Mouse (Mus musculus) cerebellum, adult (tissue): ENCODE results near the gene Msmb.
"Not testable (repeated sequence)": the region's sequence is repeated elsewhere in the genome, so short reads cannot be mapped to it uniquely, and the experiment has no call there.

Experiments used
- ATAC-seq: cut with Nextera tagmentation; 2 replicates; pipeline ENCODE4 v1.9.2; 2017; ENCODE audit warnings: mild to moderate bottlenecking, moderate library complexity, mixed read lengths; ENCODE audit not compliant: insufficient number of reproducible peaks, low FRiP score, low TSS enrichment

The Msmb gene

GRCm38 (mm10) chr14:32141723-32142122 lies at the start of gene Msmb:
Gene Msmb, plus strand, starts transcription at chr14:32142023.
- no peak for ATAC-seq

- no peak for ATAC-seq
Observed at GRCm38 (mm10) chr14:32093018-32093417, 48.8 kb upstream of the Msmb start.

GRCm38 (mm10) chr14:32093500-32094117 lies 48.2 kb upstream of the Msmb start:
- no peak for ATAC-seq

- ATAC-seq = no peak
Observed at GRCm38 (mm10) chr14:32095646-32096045, 46.2 kb upstream of the Msmb start.

GRCm38 (mm10) chr14:32096740-32097139 lies 45.1 kb upstream of the Msmb start:
- no peak for ATAC-seq

GRCm38 (mm10) chr14:32097691-32098090 lies 44.1 kb upstream of the Msmb start:
- ATAC-seq = no peak

GRCm38 (mm10) chr14:32098951-32099350 lies 42.9 kb upstream of the Msmb start:
- no peak for ATAC-seq

GRCm38 (mm10) chr14:32103556-32103955 lies 38.3 kb upstream of the Msmb start:
- no peak for ATAC-seq

- no peak for ATAC-seq
Observed at GRCm38 (mm10) chr14:32105663-32106062, 36.2 kb upstream of the Msmb start.

- no peak for ATAC-seq
Observed at GRCm38 (mm10) chr14:32106911-32107310, 34.9 kb upstream of the Msmb start.

GRCm38 (mm10) chr14:32112124-32112523 lies 29.7 kb upstream of the Msmb start:
- ATAC-seq = not testable (repeated sequence)

GRCm38 (mm10) chr14:32120940-32121919 lies 20.6 kb upstream of the Msmb start:
- no peak for ATAC-seq

- no peak for ATAC-seq
Observed at GRCm38 (mm10) chr14:32121920-32122315, 19.9 kb upstream of the Msmb start.

- ATAC-seq = no peak
Observed at GRCm38 (mm10) chr14:32124261-32124660, 17.6 kb upstream of the Msmb start.

GRCm38 (mm10) chr14:32125256-32125655 lies 16.6 kb upstream of the Msmb start:
- not testable (repeated sequence) for ATAC-seq

- no peak for ATAC-seq
Observed at GRCm38 (mm10) chr14:32128409-32128808, 13.4 kb upstream of the Msmb start.

GRCm38 (mm10) chr14:32131836-32132235 lies 10.0 kb upstream of the Msmb start:
- no peak for ATAC-seq

GRCm38 (mm10) chr14:32134293-32134692 lies 7.5 kb upstream of the Msmb start:
- no peak for ATAC-seq

GRCm38 (mm10) chr14:32136467-32136866 lies 5.4 kb upstream of the Msmb start:
- ATAC-seq = not testable (repeated sequence)

- ATAC-seq = no peak
Observed at GRCm38 (mm10) chr14:32140359-32140965, 1.4 kb upstream of the Msmb start.

- ATAC-seq = no peak
Observed at GRCm38 (mm10) chr14:32144734-32145133, 2.9 kb downstream of the Msmb start.
